Mouse (Mus musculus) subcutaneous adipose tissue, adult 2 months (tissue): ENCODE results near the gene Olfr631. TPM values are rescaled to one million over a fixed set of nuclear protein-coding genes. Genes with fewer than 3 reads are reported as not detected.

ENCODE experiments used
- polyA plus RNA-seq: library from polyadenylated mRNA; depleted of rRNA; stranded (reverse); fragments of >200 nt; gene quantifications from 2 replicates; pipeline ENCODE4 v1.2.3, GENCODE M21; 2012; ENCODE audit warnings: low replicate concordance; rRNA removed

The Olfr631 gene
- not detected in 2 replicates for polyA plus RNA-seq

DNA sequence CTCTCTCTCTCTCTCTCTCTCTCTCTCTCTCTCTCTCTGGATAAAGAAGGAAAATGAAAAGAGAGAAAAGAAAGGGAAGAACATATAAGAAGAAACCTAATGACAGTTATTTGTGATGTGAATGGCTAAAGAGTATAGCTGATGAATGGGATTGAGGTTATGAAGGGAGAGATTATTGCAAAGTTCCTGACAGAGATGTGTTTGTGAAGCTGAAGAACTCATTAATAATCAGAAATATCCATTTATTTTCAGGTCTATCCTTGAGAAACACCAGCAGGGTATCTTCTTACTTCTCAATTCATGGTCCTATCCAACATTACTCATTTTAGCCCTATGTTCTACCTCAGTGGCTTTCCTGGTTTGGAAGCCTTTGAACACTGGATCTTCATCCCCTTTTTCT is at the start of gene Olfr631:
TSS of gene Olfr631 (plus strand) at position 301 of the 400 bp plus-strand sequence.

DNA sequence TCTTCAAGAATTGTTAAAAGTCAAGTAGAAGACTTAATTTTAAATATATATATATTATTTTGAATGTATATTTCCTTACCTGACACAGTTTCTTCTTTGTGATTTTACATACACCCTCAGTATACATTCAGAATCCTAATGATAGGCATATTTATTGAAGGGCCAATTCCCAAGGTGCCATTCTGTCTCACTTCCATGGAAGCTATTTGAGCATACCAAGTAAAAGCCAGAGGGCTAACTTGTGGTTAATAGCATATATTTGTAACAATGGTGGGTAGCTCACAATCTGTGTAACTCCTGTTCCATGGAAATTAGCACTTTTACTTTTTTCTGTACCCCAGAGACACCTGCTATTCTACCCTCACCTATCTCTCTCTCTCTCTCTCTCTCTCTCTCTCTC is 42.5 kb upstream of the Olfr631 start, which contains the start of gene Olfr66:
TSS of gene Olfr66 (minus strand) at position 101 of the 400 bp plus-strand sequence.

DNA sequence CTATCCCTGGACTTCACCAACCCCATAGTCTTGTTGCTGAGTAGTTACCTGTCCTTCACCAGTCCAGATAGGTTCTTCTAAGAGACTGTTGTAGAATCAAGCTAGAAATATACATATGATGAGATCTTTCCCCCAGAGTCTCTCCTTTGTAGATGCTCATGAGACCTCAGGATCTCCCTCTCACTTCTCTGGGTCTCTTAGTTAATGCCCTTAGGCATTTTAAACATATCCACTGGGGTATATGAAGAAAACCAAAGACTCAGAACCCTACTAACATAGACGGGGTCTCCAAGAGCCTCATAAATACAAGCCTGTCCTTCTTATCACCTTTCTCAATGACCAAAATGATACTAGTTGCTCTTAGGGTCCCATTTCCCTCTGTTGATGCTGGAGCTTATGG is 34.2 kb upstream of the Olfr631 start, which contains the start of gene Olfr64:
TSS of gene Olfr64 (minus strand) at position 101 of the 400 bp plus-strand sequence.

DNA sequence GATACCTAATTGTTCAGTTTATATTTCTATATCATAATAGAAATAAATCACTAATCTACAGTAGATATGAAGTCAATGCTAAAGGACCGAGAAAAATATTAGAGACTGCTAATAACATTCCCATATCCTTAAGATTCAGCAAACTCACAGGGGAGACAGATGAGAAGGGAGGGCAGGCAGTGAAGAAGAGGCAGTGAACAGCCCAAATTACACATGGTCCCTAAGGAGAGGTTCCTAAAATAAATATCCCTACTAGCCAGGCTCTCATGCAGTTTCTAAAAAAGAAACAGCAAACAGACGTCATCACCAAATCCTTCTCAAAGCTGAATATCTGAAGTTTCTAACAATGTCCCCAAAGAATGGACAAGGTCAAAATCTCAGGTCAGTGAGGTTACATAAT is 25.4 kb upstream of the Olfr631 start, which contains the start of gene Olfr65:
TSS of gene Olfr65 (plus strand) at position 301 of the 400 bp plus-strand sequence.

DNA sequence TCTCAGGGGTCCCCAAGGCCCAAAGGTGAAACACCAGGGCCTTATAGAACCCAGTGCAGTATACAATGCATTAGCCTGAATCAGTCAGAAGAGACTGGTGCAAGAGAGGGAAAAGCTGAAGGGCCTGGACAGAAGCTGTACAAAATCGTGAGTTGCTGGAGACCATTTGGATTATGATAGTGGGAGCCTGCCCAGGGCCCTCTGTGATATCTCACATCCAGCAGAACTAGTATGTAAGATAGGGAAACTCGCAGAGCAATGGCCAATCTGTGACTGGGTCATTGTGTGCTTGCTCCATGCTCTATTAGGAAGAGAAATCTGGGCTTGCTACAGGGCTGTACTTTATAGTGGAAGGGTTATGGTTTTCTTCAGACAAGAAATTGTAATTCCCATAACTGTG is 5.6 kb downstream of the Olfr631 start, which contains the start of gene Olfr632:
TSS of gene Olfr632 (plus strand) at position 84 of the 400 bp plus-strand sequence.

DNA sequence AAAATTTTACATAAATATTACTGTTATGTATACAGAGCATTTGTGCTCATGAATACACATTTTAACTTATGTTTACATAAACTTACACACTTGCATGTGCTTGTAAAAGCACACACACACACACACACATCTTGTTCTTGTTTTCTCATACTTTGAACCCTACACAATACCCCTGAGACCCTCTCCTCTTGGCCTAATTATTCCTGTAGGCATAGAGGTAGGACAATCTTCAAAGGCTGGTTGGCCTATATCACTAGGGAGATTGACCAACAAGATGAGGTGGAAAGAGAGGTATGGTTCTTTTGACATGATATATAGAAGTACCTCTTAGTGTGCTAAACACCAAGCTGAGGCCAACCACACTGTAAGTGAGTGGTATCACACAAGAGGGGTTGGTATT is 15.5 kb downstream of the Olfr631 start, which contains the start of gene Olfr633:
TSS of gene Olfr633 (plus strand) at position 301 of the 400 bp plus-strand sequence.

DNA sequence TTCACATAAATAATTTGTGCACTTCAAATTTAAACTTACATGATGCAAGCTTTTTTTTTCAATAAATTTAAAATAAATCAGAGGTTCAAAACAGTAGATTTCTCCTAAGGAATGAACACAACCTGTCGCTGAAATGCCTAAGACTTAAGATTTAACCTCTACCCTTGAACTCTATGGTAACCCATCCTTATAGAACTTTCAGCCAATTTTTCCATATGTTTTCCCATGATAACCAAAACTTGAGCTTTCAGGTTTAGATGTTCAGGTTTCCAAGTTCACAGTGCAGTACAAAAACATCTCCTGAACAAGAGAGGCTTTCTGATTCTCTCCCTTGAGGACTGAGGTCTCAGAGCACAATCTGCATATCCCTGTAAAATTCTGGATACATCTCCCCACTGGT is 42.2 kb downstream of the Olfr631 start, which contains the start of gene Olfr635:
TSS of gene Olfr635 (plus strand) at position 301 of the 400 bp plus-strand sequence.

Other genes starting within 250 kb of the Olfr631 start
- gene Olfr625-ps1, start 246.1 kb upstream of the Olfr631 start, polyA plus RNA-seq, result not detected in 2 replicates
- not detected in 2 replicates for gene Olfr243, start 214.2 kb upstream of the Olfr631 start, polyA plus RNA-seq
- gene Olfr628, start 198.5 kb upstream of the Olfr631 start, polyA plus RNA-seq, result not detected in 2 replicates
- gene Olfr629, start 183.9 kb upstream of the Olfr631 start, polyA plus RNA-seq, result not detected in 2 replicates
- not detected in 2 replicates for gene Olfr630, start 171.5 kb upstream of the Olfr631 start, polyA plus RNA-seq
- gene Olfr69, start 157.2 kb upstream of the Olfr631 start, polyA plus RNA-seq, result not detected in 2 replicates
- gene Olfr68, start 149.1 kb upstream of the Olfr631 start, polyA plus RNA-seq, result not detected in 2 replicates
- not detected in 2 replicates for gene Olfr67, start 137.0 kb upstream of the Olfr631 start, polyA plus RNA-seq
- 130 and 168 TPM in 2 replicates for gene Hbb-bt, start 114.8 kb upstream of the Olfr631 start, polyA plus RNA-seq
- 1,520 and 2,066 TPM in 2 replicates for gene Hbb-bs, start 100.7 kb upstream of the Olfr631 start, polyA plus RNA-seq
- not detected in 2 replicates for gene Hbb-bh2, start 88.3 kb upstream of the Olfr631 start, polyA plus RNA-seq
- gene Hbb-bh1, start 85.7 kb upstream of the Olfr631 start, polyA plus RNA-seq, result not detected in 2 replicates
- gene Hbb-y, start 75.6 kb upstream of the Olfr631 start, polyA plus RNA-seq, result not detected in 2 replicates
- gene Olfr66, start 42.6 kb upstream of the Olfr631 start, polyA plus RNA-seq, result not detected in 2 replicates
- not detected in 2 replicates for gene Olfr64, start 34.3 kb upstream of the Olfr631 start, polyA plus RNA-seq
- gene Olfr65, start 25.3 kb upstream of the Olfr631 start, polyA plus RNA-seq, result not detected in 2 replicates
- gene Olfr632, start 5.5 kb downstream of the Olfr631 start, polyA plus RNA-seq, result not detected in 2 replicates
- not detected in 2 replicates for gene Olfr633, start 15.6 kb downstream of the Olfr631 start, polyA plus RNA-seq
- not detected in 2 replicates for gene Olfr635, start 42.3 kb downstream of the Olfr631 start, polyA plus RNA-seq
- not detected in 2 replicates for gene Olfr638, start 69.9 kb downstream of the Olfr631 start, polyA plus RNA-seq
- gene Olfr639, start 88.5 kb downstream of the Olfr631 start, polyA plus RNA-seq, result not detected in 2 replicates
- gene Olfr640, start 96.7 kb downstream of the Olfr631 start, polyA plus RNA-seq, result not detected in 2 replicates
- not detected in 2 replicates for gene Olfr641, start 106.6 kb downstream of the Olfr631 start, polyA plus RNA-seq
- gene Olfr642, start 123.8 kb downstream of the Olfr631 start, polyA plus RNA-seq, result not detected in 2 replicates
- gene 4930516K23Rik, start 132.6 kb downstream of the Olfr631 start, polyA plus RNA-seq, result not detected in 2 replicates
- gene Olfr644, start 143.0 kb downstream of the Olfr631 start, polyA plus RNA-seq, result not detected in 2 replicates
- not detected in 2 replicates for gene Olfr645, start 156.6 kb downstream of the Olfr631 start, polyA plus RNA-seq
- not detected in 2 replicates for gene Olfr646, start 176.0 kb downstream of the Olfr631 start, polyA plus RNA-seq
- not detected in 2 replicates for gene Ubqln5, start 201.0 kb downstream of the Olfr631 start, polyA plus RNA-seq
- gene Olfr643, start 208.6 kb downstream of the Olfr631 start, polyA plus RNA-seq, result not detected in 2 replicates
- not detected in 2 replicates for gene Ubqln3, start 214.5 kb downstream of the Olfr631 start, polyA plus RNA-seq
- not detected in 2 replicates for gene Ubqlnl, start 221.7 kb downstream of the Olfr631 start, polyA plus RNA-seq
- not detected in 2 replicates for gene Olfm5, start 236.0 kb downstream of the Olfr631 start, polyA plus RNA-seq